Mouse (Mus musculus) adrenal gland (tissue): Measurements from ENCODE around the gene Avl9.

Experiments used
- intact Hi-C: fragments of 180-260 bp; cut with DNase I; formaldehyde crosslinking; loops from one replicate; pipeline ENCODE4 v1.15.1; 2025
- long read RNA-seq, 2 experiments: library from polyadenylated mRNA; unstranded; transcript quantifications; one replicate each; pipeline ENCODE4 v2.0.0; 2020; ENCODE audit warnings: borderline replicate concordance in 1 of 2; ENCODE audit not compliant: insufficient replicate concordance in 1 of 2

Gene Avl9
- long read RNA-seq, experiment 1, partial matches to known transcripts, result 0 of 6 reads
- long read RNA-seq, experiment 1, other reads (novel, unspliced or antisense), result 3 of 6 reads
- long read RNA-seq, experiment 2, full-length matches to known transcripts, result 2 of 6 reads
- long read RNA-seq, experiment 2, partial matches to known transcripts, result 2 of 6 reads
- long read RNA-seq, experiment 2, other reads (novel, unspliced or antisense), result 2 of 6 reads

GRCm38 (mm10) chr6:56714574-56715269 is at the start of gene Avl9:
TSS of gene Avl9 (plus strand) at chr6:56714899.
- intact Hi-C loops, result loop anchor here (5.0 to 10.0 kb wide), 2 partner anchors 83 to 210 kb away; partner anchors contain the start of genes Kbtbd2, Nt5c3 and Vmn1r4

- intact Hi-C loops, result no loop called here
Measured at GRCm38 (mm10) chr6:56688238-56688637, 26.5 kb upstream of the Avl9 start.

GRCm38 (mm10) chr6:56691205-56691604 is 23.5 kb upstream of the Avl9 start:
- intact Hi-C loops, result loop anchor here (2.0 kb wide), 1 partner anchor 210 kb away; no protein-coding TSS in a partner anchor

- intact Hi-C loops, result no loop called here
Measured at GRCm38 (mm10) chr6:56692445-56692844, 22.3 kb upstream of the Avl9 start.

DNA sequence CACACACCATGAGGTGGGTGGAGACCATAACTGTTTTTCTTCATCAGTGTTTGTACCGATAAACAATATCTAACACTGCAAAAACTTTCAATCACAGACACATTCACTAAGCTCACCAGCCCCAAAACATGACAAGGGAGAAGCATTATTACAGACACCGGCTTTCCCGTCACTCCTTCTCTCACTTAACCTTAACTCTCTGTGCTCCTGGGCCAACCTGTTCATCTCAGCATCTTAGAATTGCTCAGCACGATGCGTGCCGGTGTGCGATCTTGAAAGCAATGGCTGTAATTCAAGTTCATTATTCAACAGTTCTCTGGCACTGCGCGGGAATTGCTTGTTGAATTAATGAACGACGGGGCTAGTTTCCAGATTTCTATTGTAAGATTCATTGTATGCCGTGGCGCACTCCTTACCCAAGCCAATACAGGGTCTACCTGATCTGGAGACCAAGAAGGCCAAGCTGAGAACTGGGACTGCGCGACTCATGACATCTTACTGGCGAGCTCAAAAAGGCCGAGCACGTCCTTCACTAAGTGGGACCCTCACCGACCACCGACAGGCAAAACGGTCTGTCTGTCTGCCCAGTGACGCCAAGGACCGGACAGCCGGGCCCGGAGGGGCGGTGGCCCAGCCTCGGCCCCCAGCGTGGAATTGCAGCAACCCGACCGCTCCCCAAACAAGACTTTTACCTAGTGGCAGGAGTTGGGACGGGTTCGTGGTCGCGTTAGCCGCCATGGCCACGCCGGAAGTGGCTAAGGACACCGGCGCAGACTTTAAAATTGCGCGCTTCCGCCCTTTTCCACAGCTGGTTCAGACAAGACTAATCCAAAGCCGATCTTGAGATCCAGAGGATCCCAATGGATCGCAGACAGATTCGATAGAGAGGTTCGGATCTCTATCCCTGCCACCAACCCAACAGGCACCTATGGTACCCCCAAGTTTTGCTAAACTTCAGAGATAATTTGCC is 10.5 kb upstream of the Avl9 start, which contains the start of gene Lsm5:
Lsm5 (minus strand) TSS at position 780 of the 970 bp plus-strand sequence.
- intact Hi-C loops, result loop anchor here (10.0 kb wide), 1 partner anchor 831 kb away; the partner anchor contains the start of gene Ppm1k

DNA sequence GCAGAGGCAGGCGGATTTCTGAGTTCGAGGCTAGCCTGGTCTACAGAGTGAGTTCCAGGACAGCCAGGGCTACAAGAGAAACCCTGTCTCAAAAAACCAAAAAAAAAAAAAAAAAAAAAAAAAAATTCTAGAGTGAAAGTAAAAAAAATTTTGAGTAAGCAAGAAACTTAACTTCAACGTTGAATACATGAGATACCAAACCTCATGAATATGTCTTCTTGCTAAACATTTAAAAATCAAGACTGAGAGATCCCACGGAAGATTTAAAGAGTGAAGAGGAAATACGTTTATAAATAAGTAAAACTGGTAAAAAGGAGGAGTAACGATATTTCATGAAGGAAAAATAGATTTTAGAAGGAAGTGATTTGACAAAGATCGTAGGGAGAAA is 519 bp upstream of the Avl9 start:
- intact Hi-C loops, result loop anchor here (10.0 kb wide), 1 partner anchor 211 kb away; the partner anchor contains the start of genes Nt5c3 and Vmn1r4

DNA sequence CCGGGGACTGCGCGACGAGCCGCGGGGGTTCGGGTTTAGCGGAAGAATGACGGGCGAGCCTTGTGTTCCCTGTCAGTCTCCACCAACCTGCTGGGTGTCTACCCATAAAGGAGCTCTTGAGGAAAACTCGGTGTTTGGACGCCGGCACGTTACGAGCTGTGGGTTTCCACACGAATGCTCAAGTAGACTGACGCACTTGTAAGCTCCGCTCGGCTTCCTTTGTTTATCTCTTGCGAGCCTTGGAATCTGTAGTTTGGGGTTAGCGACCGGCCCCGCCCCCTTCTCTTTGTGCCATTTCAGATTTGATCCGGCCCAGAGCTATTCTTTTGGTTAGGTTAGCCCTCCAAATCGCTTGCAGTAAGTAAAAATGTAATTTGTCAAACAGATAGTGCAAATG is 569 bp downstream of the Avl9 start:
- intact Hi-C loops, result loop anchor here (5.0 to 10.0 kb wide), 2 partner anchors 82 to 210 kb away; partner anchors contain the start of genes Kbtbd2, Nt5c3 and Vmn1r4

DNA sequence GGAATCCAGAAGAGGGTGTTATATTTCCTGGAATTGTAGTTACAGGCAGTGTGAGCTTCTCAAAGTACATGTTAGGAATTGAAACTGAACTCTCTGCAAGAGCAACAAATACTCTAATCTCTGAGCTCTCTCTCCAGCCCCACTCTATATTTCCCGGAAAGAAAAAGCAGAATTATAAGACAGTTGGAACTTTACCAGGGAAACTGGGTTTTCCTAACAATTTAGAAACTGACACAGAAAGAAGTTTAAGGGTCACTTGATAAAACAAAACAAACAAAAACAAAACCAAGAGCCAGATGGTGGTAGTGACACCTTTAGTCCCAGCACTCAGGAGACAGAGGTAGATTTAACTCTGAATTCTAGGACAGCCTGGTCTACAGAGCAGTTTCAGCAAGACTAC is 4.4 kb downstream of the Avl9 start:
- intact Hi-C loops, result loop anchor here (5.0 to 10.0 kb wide), 2 partner anchors 78 to 206 kb away; partner anchors contain the start of genes Kbtbd2, Nt5c3 and Vmn1r4

GRCm38 (mm10) chr6:56720877-56721276 is 6.2 kb downstream of the Avl9 start:
- intact Hi-C loops, result no loop called here

GRCm38 (mm10) chr6:56732545-56732944 is 17.8 kb downstream of the Avl9 start:
- intact Hi-C loops, result no loop called here

DNA sequence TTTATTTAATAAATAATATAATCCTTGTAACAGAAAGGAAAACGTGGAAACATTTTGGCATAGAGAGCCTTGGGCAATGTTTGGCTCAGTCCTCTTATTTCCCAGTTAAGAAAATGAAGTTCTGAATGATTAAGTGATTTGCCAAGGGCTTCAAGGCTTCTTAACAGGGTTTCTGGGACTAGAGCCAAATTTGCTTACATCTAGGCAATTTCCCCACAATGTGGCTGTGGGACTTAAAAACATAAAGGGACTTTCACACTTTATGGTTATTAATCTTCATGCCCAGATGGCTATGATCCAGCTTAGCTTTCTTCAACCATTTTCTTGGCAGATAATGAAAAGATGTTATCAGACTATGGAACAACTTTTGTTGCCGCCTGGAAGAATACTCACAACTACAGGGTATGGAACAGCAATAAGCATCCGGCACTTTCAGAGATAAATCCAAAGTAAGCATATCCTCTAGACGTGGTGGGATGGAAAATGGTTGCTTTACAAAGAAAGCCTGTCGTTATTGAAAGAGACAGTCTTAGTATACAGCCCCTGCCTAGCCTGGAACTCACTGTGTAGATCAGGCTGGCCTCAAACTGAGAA is 31.3 kb downstream of the Avl9 start:
- intact Hi-C loops, result no loop called here

DNA sequence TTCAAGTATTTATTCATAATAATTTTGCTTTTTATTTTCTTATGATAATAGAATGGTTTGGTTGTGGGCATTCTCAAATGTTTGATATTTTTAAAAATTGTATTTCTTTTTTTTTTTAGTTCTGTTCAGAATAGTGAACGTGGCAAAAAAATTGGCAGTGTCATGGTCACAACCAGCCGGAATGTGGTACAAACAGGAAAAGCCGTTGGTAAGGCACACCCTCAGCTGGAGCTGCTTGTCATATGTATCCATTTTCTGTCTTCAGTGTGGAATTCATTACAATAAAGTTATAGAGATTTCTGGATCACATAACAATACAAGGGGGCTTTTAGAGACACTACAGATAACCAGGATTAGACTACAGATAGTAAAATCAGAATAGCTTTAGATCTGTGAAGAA is 39.0 kb downstream of the Avl9 start:
- intact Hi-C loops, result no loop called here

DNA sequence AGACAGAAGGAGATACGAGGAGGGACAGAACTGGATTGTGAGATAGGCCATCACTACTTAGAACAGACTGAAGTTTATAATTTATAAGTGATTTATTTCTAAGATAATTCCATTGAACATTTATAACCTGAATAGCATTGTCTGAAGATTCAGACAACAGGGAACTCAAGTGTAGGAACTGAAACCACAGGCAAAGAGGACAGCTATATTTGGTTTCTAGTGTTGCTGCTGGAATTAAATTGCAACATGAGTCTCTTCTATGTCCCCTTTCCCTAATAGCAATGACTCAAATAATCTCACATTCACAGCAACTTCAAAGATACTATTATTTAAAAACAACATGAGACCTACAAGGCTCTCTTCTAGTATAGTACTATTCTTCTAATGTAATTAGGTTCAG is 41.4 kb downstream of the Avl9 start:
- intact Hi-C loops, result no loop called here

GRCm38 (mm10) chr6:56759324-56759723 is 44.6 kb downstream of the Avl9 start:
- intact Hi-C loops, result no loop called here

DNA sequence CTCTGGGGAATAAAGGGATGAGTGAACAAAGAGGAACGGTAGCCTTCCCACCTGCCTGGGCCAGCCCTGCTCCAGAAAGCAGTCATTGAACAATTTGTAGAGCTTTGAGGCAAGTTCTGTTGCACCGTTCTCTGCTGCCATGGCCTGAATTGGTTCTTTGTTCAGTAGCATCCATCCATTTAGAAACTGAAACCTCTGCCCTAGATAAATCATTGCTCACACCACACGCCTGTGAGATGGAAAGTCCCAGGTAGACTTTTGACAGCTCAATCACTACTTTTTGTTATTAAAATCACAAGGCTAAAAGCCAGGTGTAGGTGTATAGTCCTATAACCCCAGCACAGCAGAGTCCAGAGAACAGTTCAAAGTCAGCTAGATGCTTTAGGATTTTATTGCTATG is 50.6 kb downstream of the Avl9 start:
- intact Hi-C loops, result no loop called here

GRCm38 (mm10) chr6:56765696-56766095 is 51.0 kb downstream of the Avl9 start:
- intact Hi-C loops, result no loop called here

GRCm38 (mm10) chr6:56775816-56776215 is 61.1 kb downstream of the Avl9 start:
- intact Hi-C loops, result no loop called here

DNA sequence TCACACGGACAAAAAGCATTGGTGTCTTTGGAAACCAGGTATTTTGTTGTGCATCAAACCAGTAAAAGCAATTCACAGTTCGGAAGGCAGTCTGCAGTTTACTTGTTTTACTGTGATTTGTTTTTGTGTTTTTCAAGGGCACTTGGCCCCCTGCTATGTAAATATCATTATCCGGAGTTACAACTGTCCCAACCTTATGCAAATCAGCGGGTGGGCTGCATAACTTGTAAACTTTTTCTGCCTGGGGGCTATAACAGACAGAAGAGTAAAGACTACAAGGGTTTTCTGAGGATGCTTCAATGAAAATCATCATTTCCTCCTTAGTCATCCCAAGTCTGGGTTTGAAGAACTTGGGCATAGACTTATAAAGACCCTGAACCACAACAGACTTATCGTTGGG is 64.9 kb downstream of the Avl9 start:
- intact Hi-C loops, result no loop called here

DNA sequence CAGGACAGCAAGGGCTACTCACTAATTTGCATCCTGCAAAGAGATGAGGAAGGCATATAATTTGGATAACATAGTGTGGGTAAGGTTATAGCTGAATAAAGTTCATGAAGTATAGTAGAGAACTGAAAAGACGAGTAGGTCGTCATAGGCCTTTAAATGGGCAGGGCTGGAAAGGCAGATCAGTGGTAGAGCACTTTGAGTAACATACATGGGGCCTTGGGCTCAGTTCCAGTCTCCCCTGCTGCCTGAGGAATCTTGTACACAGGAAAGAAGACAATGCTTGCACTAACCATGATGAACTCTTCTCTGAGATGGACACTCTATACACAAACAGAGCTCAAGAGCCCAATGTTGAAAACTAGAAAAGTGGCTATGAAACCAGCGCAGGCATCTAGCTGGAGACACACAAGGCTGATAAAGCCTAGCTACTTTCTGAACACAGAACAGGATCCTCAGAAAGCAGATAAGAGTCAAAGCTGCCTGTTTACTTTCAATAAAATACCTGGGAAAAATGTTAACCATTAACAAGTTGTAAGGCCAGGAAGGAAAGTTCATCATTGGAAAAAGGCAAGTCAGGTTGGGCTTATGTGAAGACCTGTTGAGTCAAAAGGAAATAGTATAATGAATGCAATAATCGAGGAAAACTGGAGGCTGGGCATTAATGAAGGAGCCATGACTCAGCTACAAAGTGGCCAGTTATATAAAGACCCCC is 69.0 kb downstream of the Avl9 start:
- intact Hi-C loops, result no loop called here

- intact Hi-C loops, result no loop called here
Measured at GRCm38 (mm10) chr6:56785068-56785467, 70.4 kb downstream of the Avl9 start.
